Mouse (Mus musculus) C2C12 (cell line): ENCODE measurements around the gene Aif1l.

Experiments used
- CTCF ChIP-seq: IDR thresholded peaks from one replicate; pipeline ENCODE4 v1.5.1; 2011; ENCODE audit not compliant: control insufficient read depth, insufficient read depth, insufficient read length
- MYOG ChIP-seq: IDR thresholded peaks from one replicate; pipeline ENCODE4 v1.6.1; 2011; ENCODE audit not compliant: control insufficient read depth, insufficient read length; ENCODE audit errors: extremely low read depth
- USF1 ChIP-seq: IDR thresholded peaks from one replicate; pipeline ENCODE4 v1.6.1; 2011; ENCODE audit warnings: low read depth, mild to moderate bottlenecking, control low read depth, moderate library complexity

- TF ChIP-seq CTCF: no peak
- TF ChIP-seq USF1: no peak
- no peak for TF ChIP-seq MYOG
Measured at GRCm38 (mm10) chr2:31966801-31967200, 16.9 kb downstream of the Aif1l start.
